Mouse (Mus musculus): Measurements from ENCODE around the gene Tex50.
"Not testable (repeated sequence)": the region's sequence is repeated elsewhere in the genome, so short reads cannot be mapped to it uniquely, and the experiment has no call there.

Tex50 gene

DNA sequence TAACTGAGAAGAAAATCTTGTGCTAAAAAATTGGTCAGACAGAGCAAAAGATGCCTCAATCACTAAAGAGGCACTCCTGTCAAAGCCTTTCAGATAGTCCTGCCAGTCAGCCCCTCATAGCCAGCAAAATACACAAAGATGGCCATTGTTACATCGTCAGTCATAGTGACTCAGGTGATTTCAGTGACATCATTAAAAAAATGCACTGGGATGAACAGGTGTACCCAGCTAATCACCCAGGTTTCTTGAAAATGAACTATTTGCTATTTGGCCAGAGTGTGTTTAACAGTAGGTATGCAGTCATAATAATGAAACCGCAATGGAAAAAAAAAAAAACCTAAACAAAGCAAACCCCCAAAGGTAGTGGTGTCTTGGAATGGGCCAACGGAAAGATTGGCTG, at the start of gene Tex50:
Tex50 (minus strand) TSS at position 101 of the 400 bp plus-strand sequence.
- no peak for DNase-seq (ENCODE audit: low spot score in 2 of 2)

DNA sequence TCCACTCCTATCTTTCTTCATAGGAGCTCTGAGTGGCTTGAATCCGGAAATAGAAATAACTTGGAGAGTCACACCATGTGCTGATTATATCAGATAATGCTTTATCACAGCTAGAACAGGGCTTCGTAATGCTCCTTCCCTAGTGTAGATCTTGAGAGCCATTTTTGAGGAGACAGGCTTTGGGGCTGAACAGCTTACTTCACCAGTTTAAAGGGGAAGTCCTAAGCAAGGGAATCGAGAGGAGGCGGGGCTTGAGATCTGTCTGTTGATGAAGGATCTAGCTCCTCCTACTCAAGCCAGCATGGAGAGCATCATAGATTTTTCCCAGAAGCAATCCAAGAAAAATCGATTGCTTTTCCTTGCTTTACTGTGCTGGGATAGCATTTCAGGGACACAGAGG, 40.7 kb upstream of the Tex50 start:
- DNase-seq (ENCODE audit: low spot score in 2 of 2) = no peak

DNA sequence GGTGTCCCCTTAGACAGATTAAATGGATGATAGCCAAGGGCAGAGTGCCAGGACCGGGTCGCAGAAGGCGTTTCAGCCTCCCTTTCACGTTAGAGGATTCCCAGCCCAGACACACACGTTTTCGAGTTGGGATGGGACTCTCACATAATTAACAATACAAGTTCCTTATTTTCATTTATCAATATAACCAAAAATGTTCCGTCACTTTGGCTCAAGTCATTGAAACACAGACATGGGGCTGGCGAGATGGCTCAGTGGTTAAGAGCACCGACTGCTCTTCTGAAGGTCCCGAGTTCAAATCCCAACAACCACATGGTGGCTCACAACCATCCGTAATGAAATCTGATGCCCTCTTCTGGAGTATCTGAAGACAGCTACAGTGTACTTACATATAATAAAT, 37.2 kb upstream of the Tex50 start:
- DNase-seq (ENCODE audit: low spot score in 2 of 2) = not testable (repeated sequence)

DNA sequence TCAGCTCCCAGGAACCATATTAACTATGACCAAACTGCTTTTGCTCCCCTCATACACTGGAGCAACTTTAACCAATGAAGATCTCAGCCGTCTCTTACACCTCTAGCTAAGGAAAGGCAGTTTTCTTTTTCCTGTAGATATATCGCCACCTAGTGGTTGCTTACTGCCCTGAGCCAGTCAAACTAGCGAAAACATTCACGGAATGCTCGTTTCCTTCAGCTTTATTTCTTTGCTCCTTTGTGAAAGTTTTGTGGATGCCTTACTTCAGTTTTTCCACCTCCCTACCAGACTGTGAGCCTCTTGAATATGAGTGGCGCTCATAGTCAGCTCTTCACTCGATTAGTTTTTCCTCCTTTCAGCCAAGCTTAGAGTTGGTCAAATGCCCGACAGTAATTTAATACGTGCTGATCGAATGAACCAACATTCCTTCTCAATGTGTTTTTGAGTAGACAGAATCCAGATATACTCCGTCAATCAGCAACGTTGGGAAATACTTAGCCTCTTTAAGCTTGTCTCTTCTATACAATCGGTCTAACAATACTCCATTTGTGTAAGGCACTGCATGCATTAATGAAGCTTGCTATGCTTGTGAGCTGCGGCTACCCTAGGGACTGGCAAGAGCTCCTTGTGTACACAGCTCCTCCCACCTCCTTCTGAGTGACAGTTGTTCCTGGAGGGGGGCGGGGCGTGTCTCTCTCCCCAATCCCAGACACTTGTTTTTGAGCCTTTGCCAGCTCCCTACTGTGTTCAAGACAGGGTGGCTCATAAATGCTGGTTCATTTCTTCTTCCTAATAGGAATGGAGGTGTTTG, 36.6 kb upstream of the Tex50 start:
- DNase-seq (ENCODE audit: low spot score in 2 of 2) = peak; percentile 35 to 73

DNA sequence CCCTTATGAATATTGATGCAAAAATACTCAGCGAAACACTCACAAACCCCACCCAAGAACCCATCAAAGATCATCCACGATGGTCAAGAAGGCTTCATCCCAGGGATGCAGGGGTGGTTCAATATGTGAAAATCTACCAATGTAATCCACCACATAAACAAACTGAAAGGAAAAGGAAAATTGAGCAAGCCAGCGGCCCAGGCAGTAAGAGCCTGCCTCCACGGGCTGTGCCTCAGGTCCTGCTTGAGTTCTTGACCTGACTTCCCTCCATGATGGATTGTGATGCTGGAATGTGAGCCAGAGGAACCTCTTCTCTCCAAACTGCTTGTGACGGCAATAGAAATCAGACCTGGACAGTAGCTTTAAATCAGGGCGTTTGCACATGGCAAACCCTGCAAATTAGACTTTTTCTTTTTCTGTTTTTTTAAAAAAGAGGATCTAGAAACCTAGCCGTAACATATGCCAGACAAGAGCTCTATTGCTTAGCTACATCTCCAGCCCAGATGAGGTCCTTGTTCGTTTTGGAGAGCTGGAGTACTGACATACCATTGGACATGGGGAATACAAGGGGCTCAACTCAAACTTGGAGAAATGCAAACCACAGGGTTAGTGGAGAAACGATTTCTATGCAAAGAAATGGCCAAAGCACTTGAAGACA, 31.3 kb upstream of the Tex50 start:
- no peak for DNase-seq (ENCODE audit: low spot score in 2 of 2)

DNA sequence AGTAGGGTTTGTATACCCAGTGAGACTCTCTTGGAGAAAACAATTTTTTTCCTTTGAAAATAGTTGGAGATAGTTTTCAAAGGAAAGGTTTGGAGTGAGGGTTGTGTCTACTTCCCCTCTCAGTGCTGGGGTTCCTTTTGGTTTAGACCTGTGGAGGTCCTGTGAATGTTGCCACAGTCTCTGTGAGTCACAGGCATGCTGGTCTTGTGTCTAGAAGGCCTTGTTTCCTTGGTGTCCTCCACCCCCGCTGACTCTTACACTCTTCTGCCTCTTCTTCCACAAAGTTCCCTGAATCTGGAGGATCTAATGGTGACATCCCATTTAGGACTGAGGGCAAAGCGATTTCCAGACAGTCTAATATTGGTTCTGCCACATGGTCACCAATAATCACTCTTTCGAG, 26.3 kb upstream of the Tex50 start:
- no peak for DNase-seq (ENCODE audit: low spot score in 2 of 2)

DNA sequence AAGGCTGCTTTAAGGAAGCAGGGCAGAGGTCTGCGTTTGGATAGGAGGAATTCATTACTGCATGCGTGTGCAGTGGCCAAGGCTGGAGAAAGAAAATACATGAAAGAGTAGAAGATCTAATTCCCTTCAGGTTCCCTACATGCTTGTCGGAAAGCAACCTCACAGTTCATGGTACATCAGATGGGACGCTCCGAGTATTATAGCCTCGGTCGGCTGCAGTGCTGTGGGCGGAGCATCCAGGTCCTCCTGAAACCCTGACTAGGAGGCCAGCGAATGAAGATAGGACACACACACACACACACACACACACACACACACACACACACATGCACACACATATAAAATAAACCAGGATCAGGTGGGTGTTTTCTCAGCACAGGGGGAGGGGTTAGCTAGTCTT, 24.6 kb upstream of the Tex50 start:
- DNase-seq (ENCODE audit: low spot score in 2 of 2) = no peak

DNA sequence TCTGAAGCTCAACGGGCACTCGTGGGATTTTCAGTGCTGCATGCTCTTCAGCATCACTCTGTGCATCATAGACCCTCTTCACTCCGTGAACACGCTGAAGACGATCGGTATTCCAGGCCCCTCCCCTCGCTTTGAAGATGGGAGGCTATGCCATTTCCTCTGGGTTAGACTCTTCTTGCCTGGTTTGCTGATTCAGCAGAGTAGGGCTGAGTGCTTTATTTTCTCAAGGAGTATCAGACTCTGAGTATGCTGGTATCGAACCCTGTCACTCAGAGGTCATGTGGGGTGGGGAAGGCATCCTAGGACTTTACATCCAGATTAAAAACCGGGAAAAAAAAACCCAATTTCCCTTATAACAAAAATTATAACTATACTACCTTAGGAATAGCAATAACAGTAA, 23.3 kb upstream of the Tex50 start:
- no peak for DNase-seq (ENCODE audit: low spot score in 2 of 2)

DNA sequence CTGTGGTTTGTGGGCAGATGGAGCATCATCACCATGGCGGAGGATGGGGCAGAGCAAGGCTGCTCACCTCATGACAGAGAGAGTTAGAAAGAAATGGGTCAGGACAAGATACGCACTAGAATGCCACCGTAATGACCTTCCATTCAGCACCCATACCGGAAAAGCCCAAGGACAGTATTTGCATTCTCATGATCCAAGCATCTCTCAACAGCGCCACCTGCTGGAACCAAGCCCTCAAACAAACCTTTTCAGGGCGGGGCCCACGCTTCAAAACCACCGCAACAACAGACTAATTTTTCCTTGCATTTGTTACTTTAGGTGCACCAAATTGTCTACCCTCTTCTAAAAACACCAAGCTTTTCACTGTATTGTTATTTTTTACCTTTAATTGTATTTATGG, 21.6 kb upstream of the Tex50 start:
- DNase-seq (ENCODE audit: low spot score in 2 of 2) = peak; percentile 66 to 86

DNA sequence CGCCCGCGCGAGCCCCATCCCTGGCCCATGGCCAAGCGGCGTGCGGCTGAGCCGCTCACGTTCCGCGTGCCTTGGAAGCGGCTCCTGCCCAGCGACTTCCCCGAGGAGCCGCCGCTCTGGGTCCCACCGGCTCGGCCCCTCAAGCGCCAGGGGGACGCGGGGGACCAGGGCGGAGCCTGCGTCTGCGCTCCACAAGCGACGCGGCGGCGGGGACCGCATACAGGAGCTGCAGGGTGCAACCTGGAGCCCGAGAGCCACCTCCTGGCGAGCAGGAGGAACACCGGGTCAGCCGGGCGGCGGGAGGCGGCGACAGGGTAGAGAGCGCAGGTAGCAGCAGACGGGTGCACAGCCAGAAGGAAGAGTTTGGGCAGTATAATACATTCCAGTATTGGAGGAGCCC, 11.5 kb upstream of the Tex50 start:
- DNase-seq (ENCODE audit: low spot score in 2 of 2) = peak; percentile 58 to 84

DNA sequence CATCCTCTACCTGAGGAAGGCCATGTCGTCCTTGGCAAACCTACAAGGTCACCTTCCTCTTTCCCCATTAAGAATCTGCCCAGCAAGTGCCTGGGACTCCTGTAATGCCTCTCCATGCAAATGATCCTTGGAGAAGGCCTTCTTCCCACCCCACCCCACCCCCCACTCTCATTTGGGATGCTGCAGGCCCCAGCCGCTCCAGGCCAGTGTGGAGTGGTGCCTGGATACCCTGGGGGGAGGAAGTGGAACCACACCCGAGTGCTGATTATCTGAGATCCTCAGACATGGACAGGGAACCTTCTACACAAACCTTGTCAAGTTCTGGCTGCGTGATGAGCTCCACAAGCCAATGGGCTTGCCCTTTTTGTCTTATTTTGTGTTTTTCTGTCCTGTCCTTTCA, 1.2 kb upstream of the Tex50 start:
- DNase-seq (ENCODE audit: low spot score in 2 of 2) = no peak

DNA sequence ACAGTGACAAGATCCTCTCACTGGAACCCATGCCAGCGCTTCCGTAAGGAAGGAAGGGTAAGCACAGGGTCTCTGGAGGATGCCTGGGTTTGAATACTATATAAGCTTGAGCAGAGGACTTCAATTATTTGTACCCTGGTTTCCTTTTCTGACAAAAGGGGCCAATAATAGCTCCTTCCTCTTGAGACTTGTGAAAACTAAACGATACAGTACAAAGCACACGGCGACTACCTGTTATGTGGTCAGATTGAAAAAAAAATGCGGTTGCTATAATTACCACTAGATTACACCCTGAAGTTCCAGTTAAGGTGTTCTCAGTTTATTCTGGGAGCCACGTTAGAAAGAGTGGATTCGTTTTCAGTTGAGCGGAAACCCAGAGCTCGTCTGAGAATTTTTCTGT, 2.6 kb downstream of the Tex50 start:
- DNase-seq (ENCODE audit: low spot score in 2 of 2) = no peak

DNA sequence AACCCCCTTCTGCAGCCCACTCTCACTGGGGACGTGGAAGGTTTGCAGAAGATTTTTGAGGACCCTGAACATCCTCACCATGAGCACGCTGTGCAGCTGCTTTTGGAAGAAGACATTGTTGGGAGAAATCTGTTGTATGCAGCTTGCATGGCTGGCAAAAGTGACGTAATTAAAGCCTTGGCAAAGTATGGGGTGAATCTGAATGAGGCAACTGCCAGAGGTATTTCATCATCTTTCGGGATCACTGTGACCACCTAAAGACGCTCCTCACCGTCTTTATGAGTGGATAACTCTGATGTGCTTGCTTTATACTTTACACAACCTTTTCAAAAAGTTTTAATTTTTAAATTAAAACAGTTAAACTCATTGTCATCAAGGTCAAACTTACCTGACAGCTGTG, 8.0 kb downstream of the Tex50 start:
- DNase-seq (ENCODE audit: low spot score in 2 of 2) = no peak

DNA sequence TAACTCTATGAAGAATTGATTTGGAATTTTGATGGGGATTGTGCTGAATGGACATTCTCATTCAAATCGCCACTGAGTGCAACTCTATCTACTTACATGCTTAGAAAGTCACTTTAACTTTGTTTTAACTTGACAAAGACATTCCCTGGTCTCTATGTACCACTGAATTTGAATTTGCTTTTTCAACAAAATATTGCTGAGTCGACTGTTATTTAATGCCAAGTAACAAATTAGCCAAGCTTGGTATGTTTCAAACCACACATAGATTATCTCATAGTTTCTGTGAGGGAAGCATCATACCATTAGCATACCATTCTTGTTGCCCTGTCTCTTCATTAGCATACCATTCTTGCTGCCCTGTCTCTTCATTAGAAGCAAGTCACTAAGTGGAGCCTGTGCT, 11.2 kb downstream of the Tex50 start:
- DNase-seq (ENCODE audit: low spot score in 2 of 2) = no peak

DNA sequence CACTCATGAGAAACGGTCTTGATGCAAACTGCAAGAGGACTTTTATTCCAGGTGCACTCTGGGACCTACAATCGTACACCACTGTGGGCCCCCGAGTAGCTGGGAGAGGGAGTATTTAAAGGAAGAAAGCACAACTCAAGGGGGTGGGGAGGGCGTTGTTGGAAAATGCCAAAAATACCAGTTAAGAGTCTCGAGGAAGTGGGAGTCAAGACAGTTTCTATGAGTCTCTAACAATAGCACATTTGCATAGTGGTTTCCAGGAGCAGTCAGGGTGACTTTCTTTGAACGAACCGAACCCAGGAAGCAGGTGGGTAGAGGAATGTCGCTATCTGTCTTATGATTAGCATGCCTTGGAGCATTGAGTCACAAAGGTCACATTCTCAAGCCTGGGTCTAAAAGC, 13.5 kb downstream of the Tex50 start:
- not testable (repeated sequence) for DNase-seq (ENCODE audit: low spot score in 2 of 2)

DNA sequence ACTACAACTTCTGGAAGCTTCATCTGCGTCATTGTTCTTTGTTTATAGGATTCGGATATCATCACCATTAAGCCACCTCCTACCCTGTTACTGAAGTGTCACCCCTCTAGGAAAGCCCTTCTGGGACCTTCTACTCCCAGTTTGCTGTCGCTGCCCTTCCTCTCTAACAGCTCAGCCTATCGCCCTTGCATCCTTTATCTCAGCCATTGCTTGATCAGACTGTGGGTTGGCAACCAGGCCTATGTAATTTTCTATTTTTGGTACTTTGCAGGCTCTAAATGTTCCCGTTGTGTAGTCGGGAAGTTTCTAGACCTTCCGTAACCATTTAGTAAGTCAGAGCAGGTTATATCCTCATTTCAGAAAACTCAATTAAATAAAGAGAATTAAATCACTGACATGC, 15.9 kb downstream of the Tex50 start:
- no peak for DNase-seq (ENCODE audit: low spot score in 2 of 2)

DNA sequence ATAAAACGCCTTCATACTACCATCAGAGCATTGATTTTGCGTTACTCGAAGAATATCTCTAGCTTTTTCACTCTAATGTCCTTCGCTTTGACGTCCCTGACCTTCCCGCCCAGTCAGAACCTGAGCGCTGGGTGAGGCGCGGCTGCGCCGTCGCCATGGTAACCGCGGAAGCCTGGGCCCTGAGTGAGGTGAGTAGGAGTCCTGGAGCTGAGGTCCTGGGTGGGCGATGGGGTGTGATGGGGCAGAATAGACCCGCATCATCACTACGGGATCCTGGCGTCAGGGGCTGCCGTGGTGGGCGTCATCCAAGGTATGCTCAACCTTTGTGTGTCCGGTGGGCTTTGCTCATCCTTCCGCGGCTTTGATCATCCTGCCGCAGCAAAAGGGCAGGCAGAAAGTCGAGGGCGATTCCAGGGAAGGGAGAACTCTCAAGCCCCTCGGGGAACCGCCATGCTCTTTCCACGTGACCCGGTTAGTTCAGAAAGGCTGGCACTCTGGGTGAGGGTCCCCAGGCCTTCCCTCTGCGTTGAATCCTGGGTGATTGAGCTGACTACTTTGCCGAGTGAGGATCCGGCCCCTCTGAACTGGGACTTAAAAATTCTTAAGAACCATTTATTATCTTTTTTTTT, 16.5 kb downstream of the Tex50 start, which contains the start of gene Ankrd45:
Ankrd45 (plus strand) TSS at position 161 of the 629 bp plus-strand sequence.
- peak in 1 of 2 experiments; percentile 49 for DNase-seq (ENCODE audit: low spot score in 2 of 2)

DNA sequence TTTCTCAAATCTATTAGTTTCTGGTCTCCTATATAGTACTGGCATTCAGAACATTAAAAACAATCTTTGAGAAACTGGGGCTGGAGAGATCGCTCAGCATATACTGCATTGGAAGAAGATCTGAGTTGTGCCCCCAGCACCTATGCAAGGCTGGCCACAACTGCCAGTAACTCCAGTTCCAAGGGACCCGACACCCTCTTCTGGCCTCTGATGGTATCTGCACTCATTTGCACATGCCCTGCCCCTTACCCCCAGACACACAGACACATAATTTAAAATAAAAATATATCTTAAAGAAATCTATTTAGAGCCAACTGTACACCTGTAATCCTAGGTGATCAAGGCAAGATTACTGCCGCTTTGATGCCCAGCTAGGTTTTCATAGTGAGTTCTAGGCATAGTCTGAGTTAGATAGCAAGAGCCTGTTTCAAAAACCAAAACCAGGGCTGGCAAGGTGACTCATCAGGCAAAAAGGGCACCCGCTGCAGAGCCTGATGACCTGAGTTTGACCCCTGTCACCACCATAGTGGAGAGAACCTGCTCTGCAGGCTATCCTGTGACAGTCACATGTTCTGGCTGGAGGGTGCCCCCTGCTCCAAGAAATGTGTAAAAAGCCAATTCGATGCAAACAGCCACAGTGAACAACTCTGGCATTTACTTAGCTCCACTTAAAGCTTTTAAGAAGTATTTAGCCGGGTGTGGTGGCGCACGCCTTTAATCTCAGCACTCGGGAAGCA, 18.9 kb downstream of the Tex50 start:
- no peak for DNase-seq (ENCODE audit: low spot score in 2 of 2)

DNA sequence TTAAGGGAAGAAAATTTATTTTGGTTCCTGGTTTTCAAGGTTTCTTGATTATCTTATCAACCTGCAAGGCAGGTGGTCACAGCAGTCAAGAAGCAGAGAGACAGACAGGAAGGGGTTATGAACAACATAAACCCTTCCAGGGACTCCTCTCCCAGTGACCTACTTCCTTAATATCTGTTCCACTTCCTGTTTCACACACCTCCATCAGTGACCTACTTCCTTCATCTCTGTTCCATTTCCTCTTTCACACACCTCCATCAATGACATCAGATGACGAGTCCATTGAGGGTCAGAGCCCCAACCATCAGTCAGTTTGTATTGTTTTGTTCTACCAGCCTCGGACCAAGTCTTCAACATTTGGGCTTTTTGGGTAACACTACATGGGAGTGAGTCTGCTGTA, 19.6 kb downstream of the Tex50 start:
- DNase-seq (ENCODE audit: low spot score in 2 of 2) = no peak

DNA sequence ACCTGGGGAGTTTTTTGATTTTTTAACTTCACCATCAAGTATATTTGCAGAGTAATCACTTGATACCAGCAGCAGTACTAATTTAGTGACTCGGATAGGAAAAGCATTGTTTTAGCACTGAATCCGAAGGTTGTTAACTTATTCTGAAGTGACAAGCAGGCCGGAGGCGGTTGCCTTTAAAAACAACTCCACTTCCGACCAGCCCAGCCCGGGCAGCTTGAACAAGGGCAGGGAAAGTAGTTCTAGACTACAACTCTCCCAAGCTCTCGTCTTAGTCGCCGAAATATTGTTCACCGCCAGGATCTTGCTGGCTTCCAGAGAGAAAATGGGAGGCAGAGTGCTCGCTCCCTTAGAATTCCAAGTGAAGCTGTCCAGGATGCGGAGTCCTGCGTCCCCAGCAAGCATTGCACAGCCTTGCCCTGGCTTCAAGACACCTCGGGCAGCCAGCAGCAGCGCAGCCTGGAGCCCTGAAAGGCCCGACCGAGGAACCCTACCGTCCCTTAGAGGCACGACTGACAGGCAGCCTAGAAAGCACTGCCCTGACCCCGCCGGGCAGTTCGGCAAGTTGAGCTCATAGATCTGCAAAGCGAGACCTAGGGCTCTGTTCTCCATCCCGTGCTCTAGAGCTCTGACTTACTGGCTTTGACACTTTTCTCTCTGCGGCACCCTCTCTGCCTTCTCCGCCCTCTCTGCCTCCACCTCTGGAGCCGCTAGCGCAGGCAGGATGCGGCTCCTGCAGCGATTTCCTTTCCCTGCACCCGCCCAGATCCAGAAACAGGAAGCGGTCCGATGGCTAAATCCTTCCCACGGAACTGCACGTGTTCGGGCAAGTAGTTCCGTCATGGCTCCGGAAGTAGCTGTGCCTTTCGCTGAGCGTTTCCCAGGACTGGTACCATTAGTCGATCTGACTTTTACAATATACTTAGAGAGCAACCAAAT, 28.1 kb downstream of the Tex50 start, which contains the start of gene Klhl20:
Klhl20 (minus strand) TSS at position 786 of the 939 bp plus-strand sequence.
- peak; percentile 91 to 93 for DNase-seq (ENCODE audit: low spot score in 2 of 2)

DNA sequence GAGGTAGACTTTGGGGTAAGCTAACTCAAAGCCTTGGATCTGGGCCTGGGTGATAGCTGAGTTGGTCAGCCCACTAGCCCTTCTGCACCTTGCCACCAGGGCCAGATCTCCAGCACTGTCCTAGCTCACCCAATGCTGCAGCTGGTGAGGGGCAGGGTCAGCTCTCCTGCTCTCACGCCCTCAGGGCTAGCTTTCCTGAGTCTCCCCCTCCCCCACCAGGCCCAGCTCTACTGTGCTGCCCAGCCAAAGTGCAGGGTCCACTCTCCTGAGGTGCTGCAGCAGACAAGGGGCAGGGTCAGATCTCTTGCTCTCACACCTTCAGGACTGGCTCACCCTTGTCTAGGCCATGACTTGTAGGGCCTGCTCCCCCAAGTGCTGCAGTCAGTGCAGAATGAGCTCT, 32.7 kb downstream of the Tex50 start:
- no peak for DNase-seq (ENCODE audit: low spot score in 2 of 2)

All from spleen, postnatal 10 days (tissue).